Mouse (Mus musculus) MEL (cell line): ENCODE measurements around the gene Ston2.

Experiments used
- CHD1 ChIP-seq: IDR thresholded peaks from 2 replicates; pipeline ENCODE4 v1.6.1; 2012; ENCODE audit warnings: low read depth, mild to moderate bottlenecking, inconsistent platforms, low read length, improper control_type of control experiment
- CTCF ChIP-seq, 3 experiments: IDR thresholded peaks in 2 of 3; conservative IDR thresholded peaks in 1 of 3; 2 replicates each; pipeline ENCODE4 v1.5.1; 2011 to 2012; ENCODE audit warnings: low read length in 3 of 3, low read depth in 2 of 3, mild to moderate bottlenecking in 2 of 3, improper control_type of control experiment in 1 of 3, inconsistent platforms in 1 of 3, mixed read lengths in 1 of 3, moderate library complexity in 1 of 3; ENCODE audit not compliant: control insufficient read depth in 1 of 3, insufficient read depth in 1 of 3, poor library complexity in 1 of 3, severe bottlenecking in 1 of 3
- E2F4 ChIP-seq: IDR thresholded peaks from 2 replicates; pipeline ENCODE4 v1.6.1; 2011; ENCODE audit warnings: low read depth, low read length, improper control_type of control experiment, borderline replicate concordance
- EP300 ChIP-seq, 2 experiments: IDR thresholded peaks; 2 replicates each; pipeline ENCODE4 v1.6.1; 2011; ENCODE audit warnings: improper control_type of control experiment in 2 of 2, low read length in 2 of 2, low read depth in 1 of 2, mild to moderate bottlenecking in 1 of 2
- GATA1 ChIP-seq: IDR thresholded peaks from 2 replicates; pipeline ENCODE4 v1.6.1; 2011; ENCODE audit warnings: low read depth, low read length, improper control_type of control experiment
- MAFK ChIP-seq: IDR thresholded peaks from 2 replicates; pipeline ENCODE4 v1.6.1; 2011; ENCODE audit warnings: low read depth, mild to moderate bottlenecking, low read length, improper control_type of control experiment, borderline replicate concordance
- MEF2A ChIP-seq: IDR thresholded peaks from 2 replicates; pipeline ENCODE4 v1.6.1; 2014; ENCODE audit warnings: low read depth, mild to moderate bottlenecking, inconsistent platforms, low read length, improper control_type of control experiment; ENCODE audit not compliant: poor library complexity, insufficient replicate concordance, severe bottlenecking; ENCODE audit errors: extremely low read depth
- POLR2A ChIP-seq, 2 experiments: IDR thresholded peaks; 2 replicates each; pipeline ENCODE4 v1.6.1; 2011 to 2012; ENCODE audit warnings: low read length in 2 of 2, mild to moderate bottlenecking in 2 of 2, control low read depth in 1 of 2, improper control_type of control experiment in 1 of 2, low read depth in 1 of 2, moderate library complexity in 1 of 2; ENCODE audit not compliant: control insufficient read depth in 1 of 2, insufficient read depth in 1 of 2, poor library complexity in 1 of 2
- POLR2AphosphoS2 ChIP-seq: IDR thresholded peaks from 2 replicates; pipeline ENCODE4 v1.6.1; 2011; ENCODE audit warnings: low read length, improper control_type of control experiment
- POLR2AphosphoS5 ChIP-seq: IDR thresholded peaks from 2 replicates; pipeline ENCODE4 v1.6.1; 2012; ENCODE audit warnings: low read depth, borderline replicate concordance, mild to moderate bottlenecking, inconsistent platforms, low read length, moderate library complexity, mixed read lengths
- RAD21 ChIP-seq: IDR thresholded peaks from 2 replicates; pipeline ENCODE4 v1.6.1; 2011; ENCODE audit warnings: mild to moderate bottlenecking, low read depth, low read length, improper control_type of control experiment
- SIN3A ChIP-seq: IDR thresholded peaks from 2 replicates; pipeline ENCODE4 v1.6.1; 2012; ENCODE audit warnings: low read length, improper control_type of control experiment, inconsistent platforms
- TAL1 ChIP-seq: IDR thresholded peaks from 2 replicates; pipeline ENCODE4 v1.6.1; 2012; ENCODE audit warnings: mild to moderate bottlenecking, inconsistent platforms, low read length, moderate library complexity, mixed read lengths
- ZMIZ1 ChIP-seq: IDR thresholded peaks from 2 replicates; pipeline ENCODE4 v1.6.1; 2012; ENCODE audit warnings: low read depth, mild to moderate bottlenecking, inconsistent platforms, low read length, improper control_type of control experiment, moderate library complexity

GRCm38 (mm10) chr12:91643221-91643620 lies 145.0 kb downstream of the Ston2 start:
- TF ChIP-seq CTCF (IDR thresholded peaks at IDR 0.05 in 2 of 3, conservative IDR thresholded peaks at IDR 0.05 in 1 of 3; ENCODE audit: control insufficient read depth in 1 of 3, insufficient read depth in 1 of 3, low read depth in 2 of 3, low read length in 3 of 3, poor library complexity in 1 of 3, severe bottlenecking in 1 of 3), result no peak
- TF ChIP-seq SIN3A, result no peak
- no peak for TF ChIP-seq GATA1
- TF ChIP-seq CHD1, result no peak
- TF ChIP-seq POLR2A (IDR thresholded peaks at IDR 0.05; ENCODE audit: control insufficient read depth in 1 of 2, insufficient read depth in 1 of 2, low read depth in 1 of 2, low read length in 2 of 2, poor library complexity in 1 of 2), result no peak
- TF ChIP-seq TAL1, result no peak
- TF ChIP-seq POLR2AphosphoS2, result no peak
- no peak for TF ChIP-seq MEF2A
- no peak for TF ChIP-seq MAFK
- TF ChIP-seq POLR2AphosphoS5, result no peak
- TF ChIP-seq ZMIZ1, result no peak
- no peak for TF ChIP-seq E2F4
- TF ChIP-seq EP300 (IDR thresholded peaks at IDR 0.05; ENCODE audit: low read depth in 1 of 2, low read length in 2 of 2), result no peak
- TF ChIP-seq RAD21, result no peak
